Mouse (Mus musculus): ENCODE measurements around the gene Trim41.

GRCm38 (mm10) chr11:48838181-48838797 is 21.1 kb upstream of the Trim41 start:
- no peak for TF ChIP-seq CTCF (IDR thresholded peaks at IDR 0.05; ENCODE audit: borderline replicate concordance, insufficient read depth, low read depth, low read length)
- TF ChIP-seq POLR2A (IDR thresholded peaks at IDR 0.05; ENCODE audit: borderline replicate concordance, insufficient read depth, low read length) = no peak
